ENCODE assay signal across 8 mouse cellular contexts in the genomic region with DNA sequence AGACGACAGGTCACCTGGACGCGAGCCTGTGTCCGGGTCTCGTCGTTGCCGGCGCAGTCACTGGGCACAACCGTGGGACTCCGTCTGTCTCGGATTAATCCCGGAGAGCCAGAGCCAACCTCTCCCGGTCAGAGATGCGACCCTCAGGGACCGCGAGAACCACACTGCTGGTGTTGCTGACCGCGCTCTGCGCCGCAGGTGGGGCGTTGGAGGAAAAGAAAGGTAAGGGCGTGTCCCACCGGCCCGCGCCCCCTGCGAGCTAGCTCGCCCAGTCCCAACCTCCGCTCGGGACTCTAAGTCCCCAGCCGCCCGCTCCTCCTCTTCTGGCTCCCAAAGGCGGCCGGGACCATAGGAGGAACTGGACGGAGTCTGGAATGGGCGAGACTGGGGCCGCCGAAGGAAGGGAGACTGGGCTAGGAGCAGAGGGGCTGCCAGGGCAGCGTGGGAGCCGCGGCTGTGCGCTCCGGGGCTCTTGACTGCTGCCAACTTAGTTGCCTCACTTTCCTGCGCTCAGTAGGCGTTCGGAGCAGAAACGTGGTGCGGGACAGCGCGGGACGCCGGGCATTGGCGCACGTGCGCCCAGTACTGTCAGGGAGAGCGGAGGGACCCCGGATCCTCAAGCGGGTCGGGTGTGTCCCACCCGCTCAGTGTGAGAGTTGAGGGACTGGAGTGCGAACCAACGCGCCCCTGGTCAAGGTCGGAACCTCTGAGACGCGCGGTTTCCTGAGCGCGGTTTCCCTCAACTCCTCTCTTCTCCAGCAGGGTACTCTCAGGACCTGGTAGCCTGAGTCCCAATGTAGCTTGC. TPM values are rescaled to one million over a fixed set of nuclear protein-coding genes. Genes with fewer than 3 reads are reported as not detected.
DNase-seq lines count a peak whose midpoint lies in the region; ATAC-seq and TF ChIP-seq lines count a peak whose summit lies in the region.

No protein-coding gene starts in this region.

- H3K27me3 ChIP-seq in forebrain, embryonic 16.5 days (replicated peaks; ENCODE audit: control insufficient read depth, insufficient read depth, low read length), result peaks cover 26% of the 10 kb centered on the region
- H3K27me3 ChIP-seq in hindbrain, postnatal 0 days (ENCODE audit: insufficient read depth, low read length), result no peaks in the 10 kb centered on the region
- H3K27me3 ChIP-seq in neural tube, embryonic 15.5 days (replicated peaks), result peaks cover 43% of the 10 kb centered on the region

- H3K4me3 ChIP-seq in forebrain, embryonic 16.5 days (replicated peaks; ENCODE audit: low read length), result peak overlapping the region; percentile 60
- peak overlapping the region; percentile 77 for H3K4me3 ChIP-seq in hindbrain, postnatal 0 days (ENCODE audit: low read length)
- H3K4me3 ChIP-seq in lung, adult 2 months (replicated peaks; ENCODE audit: extremely low read depth, low read depth, low read length), result peak overlapping the region; percentile 59
- peak overlapping the region; percentile 59 for H3K4me3 ChIP-seq in neural tube, embryonic 15.5 days (replicated peaks)

- H3K9me3 ChIP-seq in forebrain, embryonic 16.5 days (ENCODE audit: control insufficient read depth, low read length), result no peaks in the 10 kb centered on the region
- H3K9me3 ChIP-seq in hindbrain, postnatal 0 days (ENCODE audit: low read length), result no peaks in the 10 kb centered on the region
- no peaks in the 10 kb centered on the region for H3K9me3 ChIP-seq in neural tube, embryonic 15.5 days (replicated peaks)

- H3K36me3 ChIP-seq in forebrain, embryonic 16.5 days (ENCODE audit: control insufficient read depth, insufficient read depth), result no peaks in the 10 kb centered on the region
- no peaks in the 10 kb centered on the region for H3K36me3 ChIP-seq in hindbrain, postnatal 0 days (ENCODE audit: insufficient read depth, low read length)
- H3K36me3 ChIP-seq in neural tube, embryonic 15.5 days, result no peaks in the 10 kb centered on the region

- peak; percentile 81 for ATAC-seq in forebrain, embryonic 16.5 days
- peak; percentile 76 for ATAC-seq in hindbrain, postnatal 0 days
- ATAC-seq in neural tube, embryonic 15.5 days (ENCODE audit: low FRiP score), result peak; percentile 65

- H3K9ac ChIP-seq in forebrain, embryonic 16.5 days (replicated peaks; ENCODE audit: low read depth, low read length), result peak overlapping the region; percentile 39
- peak overlapping the region; percentile 61 for H3K9ac ChIP-seq in hindbrain, postnatal 0 days (replicated peaks; ENCODE audit: low read length)
- H3K9ac ChIP-seq in neural tube, embryonic 15.5 days (replicated peaks), result peak overlapping the region; percentile 53

- peak; percentile 28 for DNase-seq in adrenal gland, postnatal 10 days
- no peak for DNase-seq in adrenal gland, adult 2 months
- peak; percentile 11 for DNase-seq in MN1 (ENCODE audit: low spot score)
- DNase-seq in hindbrain, postnatal 0 days (ENCODE audit: low spot score), result peak; percentile 45
- peak; percentile 72 for DNase-seq in lung, adult 2 months
- DNase-seq in frontal cortex, postnatal 36 days (ENCODE audit: low spot score in 2 of 2), result no peak

- TF ChIP-seq CTCF in hindbrain, postnatal 0 days (IDR thresholded peaks at IDR 0.05; ENCODE audit: low read depth), result peak; percentile 49
- no peak for TF ChIP-seq CTCF in lung, adult 2 months (IDR thresholded peaks at IDR 0.05; ENCODE audit: insufficient read depth, low read length)

- under 1% methylated on average over 68 of the region's 68 CpGs for WGBS in forebrain, embryonic 16.5 days
- WGBS in hindbrain, postnatal 0 days, result under 1% methylated on average over 65 of the region's 68 CpGs
- WGBS in lung, adult 2 months, result under 1% methylated on average over 68 of the region's 68 CpGs
- WGBS in neural tube, embryonic 15.5 days, result under 1% methylated on average over 67 of the region's 68 CpGs

- H3K4me2 ChIP-seq in forebrain, embryonic 16.5 days (ENCODE audit: low read length), result peak overlapping the region; percentile 99
- peak overlapping the region; percentile 95 for H3K4me2 ChIP-seq in hindbrain, postnatal 0 days (ENCODE audit: low read depth, low read length)
- H3K4me2 ChIP-seq in neural tube, embryonic 15.5 days, result peak overlapping the region; percentile 99

- no peak for TF ChIP-seq POLR2A in lung, adult 2 months (IDR thresholded peaks at IDR 0.05; ENCODE audit: borderline replicate concordance, extremely low read depth, low read depth, low read length)

- peaks cover 14% of the 10 kb centered on the region for H3K4me1 ChIP-seq in forebrain, embryonic 16.5 days (replicated peaks; ENCODE audit: control insufficient read depth, insufficient read depth, low read length)
- H3K4me1 ChIP-seq in hindbrain, postnatal 0 days (ENCODE audit: insufficient read depth, low read length), result no peaks in the 10 kb centered on the region
- no peaks in the 10 kb centered on the region for H3K4me1 ChIP-seq in lung, adult 2 months (ENCODE audit: control insufficient read depth, insufficient read depth, low read length)
- H3K4me1 ChIP-seq in neural tube, embryonic 15.5 days, result peaks cover 17% of the 10 kb centered on the region

- H3K27ac ChIP-seq in forebrain, embryonic 16.5 days (ENCODE audit: low read length), result no peak overlapping the region
- peak overlapping the region; percentile 48; the same call in 1 of the 2 replicates for H3K27ac ChIP-seq in hindbrain, postnatal 0 days
- no peak overlapping the region for H3K27ac ChIP-seq in neural tube, embryonic 15.5 days (replicated peaks)

RNA-seq across cellular contexts. Expression of a gene that starts 0.5 kb away (rescaled TPM):
- total RNA-seq in adrenal gland, postnatal 10 days (2021), result 10 to 100 TPM; 15.5 to 23.5 TPM
- total RNA-seq in adrenal gland, adult 2 months (2021), result 10 to 100 TPM in 1 of 2 experiments, 1 to 10 TPM in 1; 9.5 to 10.0 TPM
- polyA plus RNA-seq in adrenal gland, adult 2 months (2012; rRNA removed), result 17.8 and 18.3 TPM in 2 replicates
- 2.5 and 3.7 TPM in 2 replicates for polyA plus RNA-seq in forebrain, embryonic 16.5 days (2015; fragmentation: Nextera tagmentation; extraction: Ambion mirVana)
- 23.8 and 29.3 TPM in 2 replicates for total RNA-seq in hindbrain, postnatal 0 days (2014; rRNA removed)
- polyA plus RNA-seq in hindbrain, postnatal 0 days (2015; fragmentation: Nextera tagmentation; extraction: Ambion mirVana), result 12.4 and 12.7 TPM in 2 replicates
- polyA plus RNA-seq in lung, adult 2 months (2012; rRNA removed), result 25.7 and 34.7 TPM in 2 replicates
- polyA plus RNA-seq in neural tube, embryonic 15.5 days (2015; fragmentation: Nextera tagmentation; extraction: Ambion mirVana), result 3.2 and 5.6 TPM in 2 replicates

Comparison
In these comparisons a context has a peak if more than half of its experiments do, and no peak if none do; other contexts are left out.
1. DNase-seq: peak in adrenal gland, postnatal 10 days (single experiment), MN1 (single experiment), hindbrain, postnatal 0 days (single experiment) and lung, adult 2 months (single experiment); none in adrenal gland, adult 2 months (single experiment) and frontal cortex, postnatal 36 days (0 of 2).
2. Peak in every context shown above with its lines, with median percentiles within 50 percentile points of each other: ATAC-seq, H3K4me2 ChIP-seq, H3K4me3 ChIP-seq and H3K9ac ChIP-seq.